Mouse (Mus musculus) thymus, adult 2 months (tissue): ENCODE measurements at regions not wholly inside any gene's neighbourhood (a gene's known extent, or its start where the extent isn't known, plus 50 kb on each side); places are given as distances from the start of the nearest gene placed in this dataset.

ENCODE experiments used
- DNase-seq: peaks from one replicate; pipeline ENCODE4 v3.0.0; 2021
- H3K27ac ChIP-seq: fragments of 200-500 bp; 2 replicates; pipeline ENCODE4 v1.5.1; 2012; ENCODE audit warnings: low read length, control low read depth; ENCODE audit not compliant: control insufficient read depth, insufficient read depth
- H3K27me3 ChIP-seq: fragments of 200-500 bp; 2 replicates; pipeline ENCODE4 v1.6.1; 2012; ENCODE audit warnings: mild to moderate bottlenecking, low read length, moderate library complexity, mixed read lengths; ENCODE audit not compliant: control insufficient read depth, insufficient read depth
- H3K36me3 ChIP-seq: fragments of 200-500 bp; 2 replicates; pipeline ENCODE4 v1.6.1; 2012; ENCODE audit warnings: mild to moderate bottlenecking, low read length, moderate library complexity; ENCODE audit not compliant: control insufficient read depth, insufficient read depth
- H3K4me1 ChIP-seq: fragments of 200-500 bp; replicated peaks from 2 replicates; pipeline ENCODE4 v1.6.1; 2012; ENCODE audit warnings: low read length; ENCODE audit not compliant: control insufficient read depth, insufficient read depth
- H3K4me3 ChIP-seq: fragments of 200-500 bp; 2 replicates; pipeline ENCODE4 v1.5.1; 2012; ENCODE audit warnings: mild to moderate bottlenecking, low read length, control low read depth, moderate library complexity; ENCODE audit not compliant: control insufficient read depth, insufficient read depth
- CTCF ChIP-seq: fragments of 200-500 bp; IDR thresholded peaks from 2 replicates; pipeline ENCODE4 v1.5.1; 2012; ENCODE audit warnings: mild to moderate bottlenecking, control low read depth, low read length, moderate library complexity, borderline replicate concordance; ENCODE audit not compliant: control insufficient read depth, poor library complexity, insufficient read depth; ENCODE audit errors: extremely low read depth
- POLR2A ChIP-seq: fragments of 200-500 bp; IDR thresholded peaks from 2 replicates; pipeline ENCODE4 v1.6.1; 2012; ENCODE audit warnings: mild to moderate bottlenecking, low read length, control low read depth, moderate library complexity; ENCODE audit not compliant: control insufficient read depth, poor library complexity, insufficient read depth; ENCODE audit errors: extremely low read depth
- WGBS: fragments of 180-500 bp; shearing (Covaris S2); methylation state at CpG from one replicate; pipeline ENCODE4 v1.1.7; 2018; 5-methylcytosine and 5-hydroxymethylcytosine counted together

DNA sequence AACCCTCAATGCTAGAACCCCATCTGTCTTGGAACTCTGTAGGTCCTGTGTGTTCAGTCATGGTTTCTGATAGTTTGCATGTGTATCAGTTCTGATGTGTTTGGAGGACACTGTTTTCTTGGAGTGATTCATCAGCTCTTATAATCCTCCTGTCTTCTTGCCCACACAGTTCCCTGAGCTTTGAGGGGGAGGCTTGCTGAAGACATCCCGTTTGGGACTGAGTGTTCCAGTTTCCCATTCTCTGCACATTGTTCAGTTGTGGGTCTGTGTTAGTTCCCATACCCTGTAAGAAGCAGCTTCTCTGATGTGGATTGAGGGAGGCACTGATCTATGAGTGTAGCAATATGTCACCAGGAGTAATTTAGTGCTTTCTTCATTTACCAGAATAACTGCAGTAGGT is 275.2 kb downstream of the Bcl11a start:
- WGBS = 81% methylated on average over 1 of the region's 1 CpGs
- Histone ChIP-seq H3K27ac (no peak overlapping the region), H3K4me3 (no peak overlapping the region), H3K36me3 (no peaks in the 10 kb centered on the region), H3K4me1 (no peaks in the 10 kb centered on the region), H3K27me3 (no peaks in the 10 kb centered on the region)
- DNase-seq = no peak
- TF ChIP-seq POLR2A = no peak
- TF ChIP-seq CTCF = no peak

DNA sequence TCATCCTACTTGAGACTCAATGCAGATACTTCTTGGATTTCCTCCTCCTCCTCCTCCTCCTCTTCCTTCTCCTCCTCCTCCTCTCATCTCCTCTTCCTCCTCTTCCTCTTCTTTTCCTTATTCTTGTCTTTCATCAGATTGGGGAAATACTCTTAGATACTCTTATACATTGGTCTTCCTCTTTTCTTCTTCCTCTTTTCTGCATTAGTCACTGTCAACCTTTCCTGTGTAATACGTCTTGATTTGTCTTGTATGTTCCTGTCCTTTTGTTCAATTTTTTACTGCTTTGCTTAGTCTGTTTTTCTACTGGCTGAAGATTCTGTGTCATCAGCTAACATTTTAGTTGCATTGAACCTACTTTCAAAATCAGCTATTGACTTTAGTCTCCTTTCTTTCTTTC is 279.5 kb downstream of the Bcl11a start:
- TF ChIP-seq POLR2A (no peak), CTCF (no peak)
- Histone ChIP-seq H3K36me3 (no peaks in the 10 kb centered on the region), H3K27ac (no peak overlapping the region), H3K4me3 (no peak overlapping the region), H3K27me3 (no peaks in the 10 kb centered on the region), H3K4me1 (no peaks in the 10 kb centered on the region)
- WGBS = 20% methylated on average over 1 of the region's 1 CpGs
- no peak for DNase-seq

DNA sequence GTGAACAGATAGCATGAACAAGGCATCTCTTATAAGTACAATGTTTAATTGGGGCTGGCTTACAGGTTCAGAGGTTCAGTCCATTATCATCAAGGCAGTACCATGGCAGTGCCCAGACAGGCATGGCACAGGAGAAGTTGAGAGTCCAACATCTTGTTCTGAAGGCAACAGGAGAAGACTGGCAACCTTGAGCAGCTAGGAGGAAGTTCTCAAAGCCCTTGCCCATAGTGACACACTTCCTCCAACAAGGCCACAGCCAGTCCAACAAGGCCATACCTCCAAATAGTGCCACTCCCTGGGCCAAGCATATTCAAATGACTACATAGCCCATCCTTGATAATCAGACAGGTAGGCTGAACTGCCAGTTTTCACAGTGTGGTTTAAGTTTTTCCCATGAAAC is 281.2 kb downstream of the Bcl11a start:
- TF ChIP-seq CTCF (no peak), POLR2A (no peak)

DNA sequence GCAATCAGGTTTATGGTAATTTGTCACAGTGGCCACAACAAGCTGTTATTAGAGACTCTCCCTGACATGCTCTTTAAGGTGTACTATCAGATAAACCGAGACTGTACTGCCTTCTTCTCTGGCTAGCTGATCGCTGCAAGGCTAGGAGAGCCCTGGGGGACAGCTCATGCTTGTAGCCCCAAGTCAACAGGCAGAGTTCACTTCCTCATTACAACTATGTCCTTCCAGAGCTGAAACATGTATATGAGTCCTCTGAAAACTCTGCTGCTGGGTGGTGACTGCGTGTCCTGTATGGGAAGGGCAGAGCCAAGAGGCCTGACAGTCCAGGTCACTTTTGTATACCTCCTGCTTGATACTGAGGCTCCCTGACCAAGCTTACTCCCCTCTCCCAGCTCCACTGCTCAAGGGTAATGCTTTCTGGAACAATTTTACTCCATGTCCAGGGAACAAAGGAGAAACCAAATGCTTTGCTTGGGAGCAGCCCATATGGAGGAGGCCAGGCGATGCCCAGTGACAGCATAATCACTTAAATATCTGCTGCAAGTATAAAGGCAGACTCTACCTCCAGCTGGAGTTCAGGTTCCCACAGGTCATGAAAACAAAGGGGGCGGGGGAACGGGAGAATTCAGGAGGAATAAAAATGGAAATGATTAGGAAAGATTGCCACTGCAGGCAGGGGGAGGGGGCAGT is 284.3 kb downstream of the Bcl11a start:
- WGBS = 86% methylated on average over 6 of the region's 6 CpGs
- Histone ChIP-seq H3K36me3 (no peaks in the 10 kb centered on the region), H3K4me3 (no peak overlapping the region), H3K27ac (no peak overlapping the region), H3K4me1 (no peaks in the 10 kb centered on the region), H3K27me3 (no peaks in the 10 kb centered on the region)
- DNase-seq = no peak
- no peak for TF ChIP-seq POLR2A
- TF ChIP-seq CTCF = no peak

More for the DNA sequence above, 281.2 kb downstream of the Bcl11a start:
- Histone ChIP-seq H3K4me1 (no peaks in the 10 kb centered on the region), H3K27ac (no peak overlapping the region), H3K4me3 (no peak overlapping the region), H3K27me3 (no peaks in the 10 kb centered on the region), H3K36me3 (no peaks in the 10 kb centered on the region)
- DNase-seq = no peak

DNA sequence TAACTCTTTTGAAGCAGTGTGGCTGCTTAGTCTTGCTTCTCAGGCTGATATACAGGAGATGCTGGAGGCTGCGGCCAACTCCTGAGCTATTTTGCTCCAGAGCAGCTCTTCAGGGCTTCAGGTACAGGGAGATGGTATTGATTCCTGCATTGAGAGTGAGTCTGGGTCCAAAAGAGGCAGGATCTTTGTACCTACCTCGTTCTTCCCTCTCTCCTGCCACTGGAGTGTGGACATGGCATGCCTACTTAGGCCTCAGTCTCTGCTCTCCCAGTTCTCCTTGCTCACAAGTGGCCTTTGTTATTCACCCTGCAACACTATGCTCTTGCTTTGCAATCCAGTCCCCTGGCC is 284.8 kb downstream of the Bcl11a start:
- Histone ChIP-seq H3K27me3 (no peaks in the 10 kb centered on the region), H3K27ac (no peak overlapping the region), H3K4me1 (no peaks in the 10 kb centered on the region), H3K4me3 (no peak overlapping the region), H3K36me3 (no peaks in the 10 kb centered on the region)
- WGBS = 96% methylated on average over 2 of the region's 2 CpGs
- DNase-seq = no peak
- no peak for TF ChIP-seq CTCF
- TF ChIP-seq POLR2A = no peak

DNA sequence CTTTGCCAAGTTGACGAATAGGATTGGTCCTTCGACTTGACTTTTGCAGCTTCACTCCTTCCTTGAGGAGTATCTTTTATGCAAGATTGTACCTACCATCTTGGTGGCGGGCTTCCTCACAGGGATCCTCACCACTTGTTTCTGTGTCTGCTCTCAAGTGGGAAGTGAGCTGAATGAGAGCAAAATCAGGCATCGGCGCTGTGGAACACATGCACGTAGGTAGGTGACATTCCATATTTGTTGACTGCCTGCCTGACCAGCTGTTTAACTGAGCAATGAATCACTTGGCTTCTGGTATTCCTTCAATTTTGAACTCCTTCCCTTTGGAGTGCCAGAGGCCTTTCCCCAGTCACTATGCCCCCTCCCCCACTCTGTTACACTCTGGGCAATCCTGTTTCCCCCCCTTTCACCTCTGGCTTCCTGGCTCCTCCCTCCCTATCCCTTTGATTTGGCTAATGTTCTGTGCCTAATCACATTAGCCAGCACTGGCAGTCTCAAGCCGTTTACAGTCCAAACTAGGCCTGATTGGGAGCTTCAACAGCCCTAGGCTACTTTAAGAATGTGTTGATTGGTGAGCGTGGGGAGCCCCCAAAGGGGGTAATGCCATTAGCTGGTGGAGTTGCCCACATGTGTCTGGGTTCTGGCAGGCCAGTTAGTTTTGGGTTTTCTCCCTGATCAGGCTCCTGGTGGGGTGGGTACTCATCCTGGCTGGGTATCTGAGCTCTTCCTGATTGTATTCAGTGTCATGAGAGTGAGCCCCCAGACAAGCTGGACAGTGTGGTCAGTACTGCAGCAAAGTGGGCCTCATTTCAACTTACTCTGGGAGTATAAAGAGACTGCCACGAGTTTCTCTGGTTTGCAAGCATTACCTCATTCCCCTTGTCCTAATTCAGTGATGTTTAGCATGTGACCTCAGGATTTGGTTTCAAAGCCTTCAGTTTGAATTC is 285.8 kb downstream of the Bcl11a start:
- H3K4me3 ChIP-seq = no peak overlapping the region
- no peak overlapping the region for H3K27ac ChIP-seq
- no peaks in the 10 kb centered on the region for H3K27me3 ChIP-seq
- no peaks in the 10 kb centered on the region for H3K36me3 ChIP-seq
- TF ChIP-seq CTCF (no peak), POLR2A (no peak)
- H3K4me1 ChIP-seq = no peaks in the 10 kb centered on the region
- WGBS = 91% methylated on average over 9 of the region's 9 CpGs
- DNase-seq = no peak
